Mouse (Mus musculus): Measurements from ENCODE around the gene Pnma5. TPM values are rescaled to one million over a fixed set of nuclear protein-coding genes. Genes with fewer than 3 reads are reported as not detected.
"Not testable (repeated sequence)": the region's sequence is repeated elsewhere in the genome, so short reads cannot be mapped to it uniquely, and the experiment has no call there.

The Pnma5 gene
- 0.09 TPM in 1 of 2 replicates, not detected in the other for polyA plus RNA-seq (2016; fragmentation: Nextera tagmentation; extraction: Ambion mirVana)

DNA sequence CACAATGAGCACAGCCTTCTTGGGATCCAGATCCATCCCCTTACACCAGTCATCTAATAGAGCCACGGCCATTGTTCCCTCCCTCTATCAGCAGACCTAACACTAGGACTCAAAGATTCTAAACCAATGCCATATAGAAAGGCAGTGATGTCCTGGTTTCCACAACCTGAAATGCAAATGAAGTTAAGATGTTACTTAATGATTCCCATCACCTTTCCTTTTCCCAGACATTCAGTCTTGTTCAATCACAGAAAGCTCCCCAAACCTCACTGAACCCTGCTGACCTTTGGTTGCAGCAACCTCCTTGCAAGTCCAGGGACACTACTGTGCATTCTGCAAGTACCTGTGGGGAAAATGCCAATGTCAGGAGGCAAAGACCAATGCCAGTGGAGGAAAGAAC, at the start of gene Pnma5:
Gene Pnma5, minus strand, starts transcription at position 101 of the 400 bp plus-strand sequence.
- H3K27me3 ChIP-seq, result no peaks in the 10 kb centered on the region
- H3K4me3 ChIP-seq, result no peak within 1 kb of the TSS
- no peaks in the 10 kb centered on the region for H3K9me3 ChIP-seq (replicated peaks)
- H3K9ac ChIP-seq, result no peak within 1 kb of the TSS
- no peak within 1 kb of the TSS for H3K4me2 ChIP-seq (replicated peaks)
- no peaks in the 10 kb centered on the region for H3K36me3 ChIP-seq
- no peak within 1 kb of the TSS for H3K27ac ChIP-seq
- no peak for ATAC-seq (ENCODE audit: low FRiP score)
- WGBS, result 86% methylated on average over 1 of the region's 1 CpGs
- H3K4me1 ChIP-seq, result no peaks in the 10 kb centered on the region

DNA sequence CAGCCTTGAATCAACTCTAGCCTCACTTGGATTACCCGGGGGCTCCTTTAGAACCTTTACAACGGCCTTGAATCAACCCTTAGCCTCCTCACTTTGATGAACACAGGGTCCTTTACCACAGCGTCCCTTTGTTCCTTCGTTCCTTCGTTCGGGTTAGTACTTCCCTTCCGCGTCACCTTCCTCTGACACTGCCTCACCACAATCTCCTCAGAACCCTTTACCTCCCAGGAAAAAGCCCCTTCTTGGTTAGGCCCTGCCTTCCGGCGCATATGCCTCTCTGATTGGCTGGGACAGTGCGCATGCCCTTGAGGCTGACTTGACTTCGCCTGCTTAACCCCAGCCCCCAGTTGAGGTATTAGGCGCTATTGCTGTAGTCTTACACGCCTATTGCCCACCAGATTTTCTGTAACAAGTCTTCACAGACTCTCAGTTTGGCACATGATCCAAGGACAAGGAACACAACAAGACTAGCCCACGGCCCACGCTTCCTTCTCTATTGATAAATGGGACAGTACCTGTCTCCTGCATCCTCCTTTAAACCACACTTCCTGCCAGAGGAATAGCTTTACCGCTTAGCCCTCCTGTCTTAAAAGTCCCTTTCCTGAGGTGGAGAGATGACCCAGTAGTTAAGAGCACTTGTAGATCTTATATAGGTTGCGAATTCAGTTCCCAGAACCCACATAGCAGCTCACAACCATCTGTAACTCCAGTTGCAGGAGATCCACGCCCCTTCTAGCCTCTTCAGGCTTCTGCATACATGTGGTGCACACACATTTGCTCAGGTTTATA, 45.6 kb upstream of the Pnma5 start, which contains the start of gene Xlr4a:
Gene Xlr4a, minus strand, starts transcription at position 212 of the 789 bp plus-strand sequence.
- ATAC-seq (ENCODE audit: low FRiP score); H3K9ac ChIP-seq: not testable (repeated sequence)
- WGBS, result 85% methylated on average over 19 of the region's 19 CpGs

DNA sequence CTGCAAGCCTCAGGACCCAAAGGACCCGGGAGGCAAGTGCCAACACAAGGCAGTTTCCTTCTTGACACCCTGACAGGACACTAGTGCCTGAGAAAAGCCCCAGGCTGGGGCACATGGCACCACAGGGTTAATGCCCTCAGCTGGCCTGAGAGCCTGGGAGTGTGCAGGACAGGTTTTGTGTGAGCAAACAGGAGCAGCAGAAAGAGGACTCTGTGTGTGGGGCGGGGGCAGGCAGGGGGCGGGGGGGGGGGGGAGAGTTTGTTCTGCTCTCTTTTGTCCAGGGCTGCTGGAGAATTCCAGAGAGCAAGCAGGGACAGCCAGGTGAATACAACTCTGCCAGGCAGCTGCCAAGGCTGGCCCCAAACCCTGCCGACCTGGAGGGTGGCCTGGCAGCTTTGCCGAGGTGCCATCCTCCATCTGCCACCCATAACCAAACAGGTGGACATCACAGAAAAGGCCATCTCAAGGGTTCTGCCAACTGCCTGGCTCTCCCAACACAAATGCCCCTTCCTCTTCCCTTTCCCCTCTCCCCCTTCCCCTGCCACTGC, 29.9 kb upstream of the Pnma5 start:
- not testable (repeated sequence) for H3K4me1 ChIP-seq; H3K36me3 ChIP-seq; H3K9ac ChIP-seq; H3K4me2 ChIP-seq (replicated peaks); H3K9me3 ChIP-seq (replicated peaks); H3K27ac ChIP-seq; H3K4me3 ChIP-seq; ATAC-seq (ENCODE audit: low FRiP score); H3K27me3 ChIP-seq
- WGBS, result 50% methylated on average over 1 of the region's 5 CpGs

More for the DNA sequence above, 45.6 kb upstream of the Pnma5 start, which contains the start of gene Xlr4a:
- not testable (repeated sequence) for H3K4me3 ChIP-seq; H3K27ac ChIP-seq; H3K36me3 ChIP-seq; H3K27me3 ChIP-seq; H3K4me1 ChIP-seq; H3K4me2 ChIP-seq (replicated peaks); H3K9me3 ChIP-seq (replicated peaks)

DNA sequence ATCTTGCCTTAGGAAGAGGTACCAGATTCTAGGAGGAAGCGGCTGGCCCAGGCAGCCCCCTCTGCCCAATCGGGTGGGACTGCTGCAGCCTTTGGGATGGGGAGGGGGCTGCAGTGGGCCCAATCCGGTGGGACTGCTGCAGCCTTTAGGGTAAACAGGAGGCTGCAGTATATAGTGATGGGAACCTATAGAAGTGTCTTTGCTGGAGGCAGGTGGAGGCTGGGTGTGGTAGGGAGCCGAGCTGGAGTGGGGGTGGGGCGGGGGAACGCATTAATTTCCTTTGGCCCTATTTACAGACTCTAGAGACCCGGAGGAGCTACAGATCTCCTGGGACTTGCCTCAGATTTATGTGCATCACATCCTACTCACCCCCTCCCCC, 27.5 kb upstream of the Pnma5 start, which contains the start of gene Pnma3:
Gene Pnma3, plus strand, starts transcription at position 373 of the 379 bp plus-strand sequence.
- Histone ChIP-seq H3K9ac (peak within 1 kb of the TSS; percentile 51), H3K9me3 (replicated peaks) (no peaks in the 10 kb centered on the region), H3K36me3 (no peaks in the 10 kb centered on the region), H3K4me2 (replicated peaks) (peak within 1 kb of the TSS; percentile 57), H3K27ac (no peak within 1 kb of the TSS), H3K4me3 (peak within 1 kb of the TSS; percentile 31), H3K27me3 (0 out of 2 replicates have a peak, but pooled peaks cover 6% of the 10 kb centered on the region), H3K4me1 (0 out of 2 replicates have a peak, but pooled peaks cover 5% of the 10 kb centered on the region)
- ATAC-seq (ENCODE audit: low FRiP score), result no peak; the same call in 1 of the 2 replicates
- WGBS, result 47% methylated on average over 6 of the region's 7 CpGs

DNA sequence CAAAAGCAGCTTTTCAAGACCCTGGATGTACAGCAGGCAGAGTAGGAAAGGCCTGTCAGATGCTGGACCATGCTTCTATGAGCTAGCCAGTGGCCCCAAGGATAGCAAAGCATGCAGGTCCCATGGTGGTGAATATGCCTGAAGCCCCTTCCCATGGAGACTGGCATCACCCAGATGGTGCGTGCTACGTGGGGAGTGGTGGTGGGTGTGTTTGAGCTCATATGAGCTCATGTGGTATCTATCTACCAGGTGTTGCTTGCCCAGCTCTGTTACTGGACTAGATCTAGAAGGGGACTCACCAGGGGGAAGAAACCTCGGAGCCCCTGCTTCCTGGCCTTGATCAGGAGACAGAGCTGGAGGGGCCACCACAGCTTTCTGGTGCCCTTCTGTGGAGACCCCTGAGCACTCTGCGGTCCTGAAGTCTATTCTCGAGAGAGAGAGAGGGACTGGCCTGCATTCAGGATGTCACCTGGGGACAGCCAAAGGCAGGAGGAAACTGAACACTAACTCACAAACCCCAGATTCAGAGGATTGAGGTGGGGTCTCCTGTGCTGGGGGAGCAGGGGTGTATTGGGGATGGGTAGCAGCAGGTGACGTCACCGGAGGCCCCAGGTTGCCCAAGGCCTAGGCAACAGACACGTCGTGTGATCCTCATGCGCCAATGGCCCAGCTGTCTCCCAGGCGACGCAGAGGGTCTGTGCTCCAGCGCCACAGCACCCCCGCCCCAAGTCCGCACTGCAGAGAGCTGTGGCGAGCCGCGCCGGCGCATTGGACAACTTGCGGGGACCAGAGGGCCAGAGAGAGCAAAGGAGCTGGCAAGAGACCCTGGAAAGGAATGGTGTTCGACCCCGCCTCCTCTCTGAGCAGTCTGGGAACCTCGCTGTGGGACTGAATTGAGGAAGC, 26.9 kb upstream of the Pnma5 start:
- Histone ChIP-seq H3K27ac (no peak overlapping the region), H3K27me3 (0 out of 2 replicates have a peak, but pooled peaks cover 6% of the 10 kb centered on the region), H3K9ac (peak overlapping the region; percentile 51), H3K4me1 (0 out of 2 replicates have a peak, but pooled peaks cover 5% of the 10 kb centered on the region), H3K36me3 (no peaks in the 10 kb centered on the region), H3K9me3 (replicated peaks) (no peaks in the 10 kb centered on the region), H3K4me3 (peak overlapping the region; percentile 31), H3K4me2 (replicated peaks) (peak overlapping the region; percentile 57)
- WGBS, result 32% methylated on average over 24 of the region's 24 CpGs
- peak; percentile 86 for ATAC-seq (ENCODE audit: low FRiP score)

DNA sequence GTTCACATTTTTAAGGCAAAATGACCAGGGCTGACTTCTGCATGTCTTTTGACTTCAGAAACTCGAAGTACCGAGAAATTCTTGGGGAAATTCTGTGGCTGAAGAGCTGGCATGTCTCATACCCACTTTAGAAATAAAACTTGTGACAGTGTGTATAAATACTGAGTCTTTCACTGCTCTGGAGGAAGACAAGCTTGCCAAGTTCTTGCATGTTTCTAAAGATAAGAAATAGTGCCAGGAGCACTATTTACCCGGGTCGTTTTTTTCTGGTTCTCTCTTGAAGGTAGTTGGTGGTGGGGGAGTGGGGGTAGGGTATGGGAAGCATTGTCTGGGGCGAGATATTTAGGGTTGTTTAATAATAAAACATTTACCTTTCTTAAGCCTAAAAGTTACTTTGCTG, 25.4 kb upstream of the Pnma5 start:
- Histone ChIP-seq H3K27me3 (0 out of 2 replicates have a peak, but pooled peaks cover 6% of the 10 kb centered on the region), H3K27ac (no peak overlapping the region), H3K9ac (no peak overlapping the region), H3K4me3 (no peak overlapping the region), H3K9me3 (replicated peaks) (no peaks in the 10 kb centered on the region), H3K4me2 (replicated peaks) (no peak overlapping the region), H3K4me1 (0 out of 2 replicates have a peak, but pooled peaks cover 5% of the 10 kb centered on the region), H3K36me3 (no peaks in the 10 kb centered on the region)
- ATAC-seq (ENCODE audit: low FRiP score), result no peak
- WGBS, result 62% methylated on average over 5 of the region's 5 CpGs

DNA sequence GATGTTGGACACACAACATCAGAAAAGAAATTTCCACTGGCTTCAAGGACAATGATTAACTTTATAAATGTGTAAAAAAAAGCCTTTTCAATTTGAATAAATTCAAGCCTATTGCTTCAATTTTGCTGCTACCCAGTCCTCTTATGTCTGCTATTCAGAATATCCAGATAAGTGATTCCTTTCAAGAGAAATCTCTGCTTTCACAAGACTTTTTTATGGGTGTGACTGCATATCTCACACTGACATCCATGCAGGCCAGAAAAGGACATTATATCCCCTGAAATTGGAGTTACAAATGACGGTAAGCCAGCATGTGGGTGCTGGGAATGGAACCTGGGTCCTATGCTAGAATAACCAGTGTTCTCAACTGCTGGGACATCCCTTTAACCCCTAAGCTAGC, 24.6 kb upstream of the Pnma5 start:
- 0 out of 2 replicates have a peak, but pooled peaks cover 5% of the 10 kb centered on the region for H3K4me1 ChIP-seq
- H3K9ac ChIP-seq, result no peak overlapping the region
- WGBS, result 91% methylated on average over 1 of the region's 1 CpGs
- no peaks in the 10 kb centered on the region for H3K36me3 ChIP-seq
- no peak for ATAC-seq (ENCODE audit: low FRiP score)
- no peaks in the 10 kb centered on the region for H3K9me3 ChIP-seq (replicated peaks)
- H3K27me3 ChIP-seq, result 0 out of 2 replicates have a peak, but pooled peaks cover 6% of the 10 kb centered on the region
- no peak overlapping the region for H3K4me2 ChIP-seq (replicated peaks)
- no peak overlapping the region for H3K4me3 ChIP-seq
- no peak overlapping the region for H3K27ac ChIP-seq

DNA sequence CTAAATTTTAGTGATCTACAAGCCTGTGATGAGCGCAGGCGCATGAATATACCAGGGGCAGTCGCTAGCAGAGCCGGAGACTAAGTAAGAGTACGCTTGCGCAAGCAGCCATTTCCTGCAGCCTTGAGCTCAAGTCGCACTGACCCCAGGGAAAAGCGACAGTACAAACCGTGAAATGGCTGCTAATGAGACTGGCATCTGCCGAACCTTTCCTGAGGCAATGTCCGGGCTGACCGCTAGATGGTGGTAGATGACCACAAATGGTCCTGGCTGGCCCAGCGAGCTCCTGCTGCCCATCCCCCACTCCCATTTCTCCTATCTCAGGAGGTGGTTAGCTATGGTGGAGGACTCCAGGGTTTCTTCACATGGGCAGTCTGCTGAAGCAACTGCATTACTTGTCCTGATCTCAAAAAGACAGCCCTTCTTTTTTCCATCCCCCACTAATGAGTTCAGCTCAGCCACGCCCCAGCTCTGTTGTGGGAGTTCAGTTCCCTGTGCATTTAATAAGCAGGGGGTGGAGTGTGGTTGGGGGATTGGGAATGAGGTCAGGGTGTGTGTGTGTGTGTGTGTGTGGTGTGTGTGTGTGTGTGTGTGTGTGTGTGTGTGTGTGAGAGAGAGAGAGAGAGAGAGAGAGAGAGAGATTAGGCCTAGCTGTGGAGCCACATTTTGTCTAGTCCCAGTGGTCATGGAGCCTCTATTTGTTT, 17.1 kb upstream of the Pnma5 start:
- WGBS, result 13% methylated on average over 14 of the region's 14 CpGs
- Histone ChIP-seq H3K4me2 (replicated peaks) (peak overlapping the region; percentile 34), H3K9ac (no peak overlapping the region), H3K4me1 (no peaks in the 10 kb centered on the region), H3K27ac (no peak overlapping the region), H3K4me3 (no peak overlapping the region), H3K36me3 (no peaks in the 10 kb centered on the region), H3K9me3 (replicated peaks) (no peaks in the 10 kb centered on the region), H3K27me3 (no peaks in the 10 kb centered on the region)
- peak; percentile 98 for ATAC-seq (ENCODE audit: low FRiP score)

DNA sequence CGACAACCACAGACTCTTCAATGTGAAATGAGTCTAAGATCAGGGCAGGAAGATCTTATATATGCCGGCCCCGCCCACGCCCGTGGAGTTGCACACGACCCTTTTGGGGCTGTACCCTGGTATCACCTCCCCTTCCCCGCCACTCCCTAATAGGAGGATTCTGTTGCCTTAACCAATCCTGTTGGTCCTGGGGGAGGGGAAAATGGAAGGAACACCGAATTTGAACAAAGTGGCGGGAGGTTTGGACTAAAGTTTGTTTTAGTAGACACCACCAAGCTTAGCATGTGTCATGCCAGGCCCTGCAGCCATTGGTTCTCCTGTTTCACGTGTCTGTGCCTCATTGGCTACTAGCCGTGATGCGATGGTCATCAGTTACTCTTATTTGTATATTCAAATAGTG, 2.8 kb upstream of the Pnma5 start:
- Histone ChIP-seq H3K36me3 (no peaks in the 10 kb centered on the region), H3K4me2 (replicated peaks) (no peak overlapping the region), H3K9me3 (replicated peaks) (no peaks in the 10 kb centered on the region), H3K9ac (no peak overlapping the region), H3K4me1 (no peaks in the 10 kb centered on the region), H3K27ac (no peak overlapping the region), H3K4me3 (no peak overlapping the region), H3K27me3 (no peaks in the 10 kb centered on the region)
- no peak for ATAC-seq (ENCODE audit: low FRiP score)
- WGBS, result 82% methylated on average over 12 of the region's 12 CpGs

DNA sequence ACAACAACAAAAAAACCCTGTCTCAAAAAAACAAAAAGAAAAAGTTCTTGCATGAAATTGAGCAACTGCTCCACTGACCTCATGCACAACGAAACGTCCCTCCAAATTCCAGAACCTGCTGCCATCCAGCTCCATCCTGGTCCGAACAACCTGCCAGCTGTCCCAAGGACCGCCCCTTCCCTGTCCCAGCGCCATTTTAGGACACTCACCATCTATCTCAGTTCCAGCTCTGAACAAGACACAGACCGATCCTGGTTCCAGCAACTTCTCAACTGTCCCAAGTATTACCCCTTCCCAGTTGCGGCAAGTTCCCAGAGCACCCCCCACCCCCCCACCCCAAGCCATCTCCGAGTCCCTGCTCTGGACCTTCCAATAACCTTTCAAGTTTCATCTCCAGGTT, 1.9 kb upstream of the Pnma5 start:
- H3K4me3 ChIP-seq, result no peak overlapping the region
- ATAC-seq (ENCODE audit: low FRiP score), result no peak
- no peak overlapping the region for H3K4me2 ChIP-seq (replicated peaks)
- H3K27me3 ChIP-seq, result no peaks in the 10 kb centered on the region
- WGBS, result 85% methylated on average over 8 of the region's 8 CpGs
- no peaks in the 10 kb centered on the region for H3K36me3 ChIP-seq
- no peaks in the 10 kb centered on the region for H3K4me1 ChIP-seq
- no peak overlapping the region for H3K27ac ChIP-seq
- H3K9ac ChIP-seq, result no peak overlapping the region
- H3K9me3 ChIP-seq (replicated peaks), result no peaks in the 10 kb centered on the region

DNA sequence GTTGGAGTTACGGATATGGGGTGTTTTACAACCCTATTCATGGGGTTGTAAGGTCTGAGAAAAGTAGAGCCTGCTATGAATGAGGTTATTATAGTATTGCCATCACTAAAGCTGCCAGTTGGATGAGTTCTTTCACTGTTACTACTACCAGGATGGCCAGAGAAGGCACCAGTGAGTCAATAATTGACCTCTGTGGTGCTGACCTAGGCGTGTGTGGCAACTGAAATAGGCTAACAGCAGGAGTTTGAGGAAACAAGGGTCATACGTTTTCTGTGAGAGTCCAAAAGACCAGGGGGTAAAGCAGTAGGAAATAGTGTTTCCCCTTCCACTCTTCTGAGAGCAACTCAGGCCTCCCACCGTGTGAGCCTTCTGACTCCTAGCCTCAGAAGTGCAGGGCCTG, 24.1 kb downstream of the Pnma5 start:
- Histone ChIP-seq H3K36me3 (no peaks in the 10 kb centered on the region), H3K27me3 (no peaks in the 10 kb centered on the region), H3K4me2 (replicated peaks) (no peak overlapping the region), H3K27ac (no peak overlapping the region), H3K9me3 (replicated peaks) (no peaks in the 10 kb centered on the region), H3K4me3 (no peak overlapping the region), H3K9ac (no peak overlapping the region), H3K4me1 (no peaks in the 10 kb centered on the region)
- 65% methylated on average over 4 of the region's 4 CpGs for WGBS
- ATAC-seq (ENCODE audit: low FRiP score), result no peak
